ENCODE assay signal across 26 mouse cellular contexts in genomic region chr13:52989005-52989404, GRCm38 (mm10). TPM values are rescaled to one million over a fixed set of nuclear protein-coding genes. Genes with fewer than 3 reads are reported as not detected.
DNase-seq lines count a peak whose midpoint lies in the region; ATAC-seq and TF ChIP-seq lines count a peak whose summit lies in the region.
"Had no signal": no experiment of that assay in that cellular context is flagged by ENCODE, and none has a peak within 500 bp of the region (broad histone marks: within the 10 kb centered on the region; RNA-seq: fewer than 3 reads in every experiment).

No protein-coding gene starts in this region.

- 49% methylated on average over 16 of the region's 16 CpGs for whole genome bisulfite sequencing in liver, embryonic 11.5 days
- WGBS in bone marrow, adult 2 months: 4% methylated on average over 16 of the region's 16 CpGs
- WGBS in lung, postnatal 0 days: 66% methylated on average over 16 of the region's 16 CpGs

- 0 out of 2 replicates have a peak overlapping the region, but pooled peaks have one; percentile 9 for H3K4me2 ChIP-seq in liver, embryonic 11.5 days
- H3K4me2 ChIP-seq in lung, postnatal 0 days (replicated peaks; ENCODE audit: low read depth, low read length): no peak overlapping the region
- H3K4me2 ChIP-seq: forebrain, embryonic 13.5 days; heart, embryonic 12.5 days; hindbrain, embryonic 13.5 days; limb, embryonic 15.5 days; midbrain, embryonic 15.5 days had no signal

- H3K9me3 ChIP-seq in liver, embryonic 11.5 days (ENCODE audit: control insufficient read depth, low read length): no peaks in the 10 kb centered on the region
- no peaks in the 10 kb centered on the region for H3K9me3 ChIP-seq in lung, postnatal 0 days (ENCODE audit: low read length)
- H3K9me3 ChIP-seq: forebrain, embryonic 13.5 days; heart, embryonic 12.5 days; hindbrain, embryonic 13.5 days; limb, embryonic 15.5 days; midbrain, embryonic 15.5 days had no signal

- TF ChIP-seq EP300 in lung, postnatal 0 days (IDR thresholded peaks at IDR 0.05): no peak

- no peak overlapping the region for H3K4me3 ChIP-seq in liver, embryonic 11.5 days (ENCODE audit: low read depth, low read length)
- H3K4me3 ChIP-seq in bone marrow, adult 2 months (replicated peaks; ENCODE audit: control insufficient read depth, low read depth, low read length): peak overlapping the region; percentile 40
- H3K4me3 ChIP-seq in lung, postnatal 0 days (ENCODE audit: low read depth, low read length): no peak overlapping the region
- H3K4me3 ChIP-seq: forebrain, embryonic 13.5 days; gastrocnemius, adult 2 months; heart, embryonic 12.5 days; hindbrain, embryonic 13.5 days; limb, embryonic 15.5 days; midbrain, embryonic 15.5 days; myocyte had no signal

- no peak overlapping the region for H3K9ac ChIP-seq in liver, embryonic 11.5 days (ENCODE audit: low read depth, low read length)
- no peak overlapping the region for H3K9ac ChIP-seq in lung, postnatal 0 days (replicated peaks; ENCODE audit: low read depth)
- H3K9ac ChIP-seq: forebrain, embryonic 13.5 days; heart, embryonic 12.5 days; hindbrain, embryonic 13.5 days; limb, embryonic 15.5 days; midbrain, embryonic 15.5 days had no signal

- TF ChIP-seq CTCF in bone marrow, adult 2 months (IDR thresholded peaks at IDR 0.05; ENCODE audit: control insufficient read depth, insufficient read depth, low read length): no peak
- TF ChIP-seq CTCF in lung, postnatal 0 days (IDR thresholded peaks at IDR 0.05): no peak

- H3K27ac ChIP-seq in liver, embryonic 11.5 days (ENCODE audit: low read depth, low read length): no peak overlapping the region
- peak overlapping the region; percentile 43 for H3K27ac ChIP-seq in bone marrow, adult 2 months (ENCODE audit: control insufficient read depth, insufficient read depth, low read depth, low read length, poor library complexity)
- no peak overlapping the region for H3K27ac ChIP-seq in lung, postnatal 0 days (ENCODE audit: low read length)
- H3K27ac ChIP-seq: forebrain, embryonic 13.5 days; gastrocnemius, adult 2 months; hindbrain, embryonic 13.5 days; limb, embryonic 15.5 days; midbrain, embryonic 15.5 days had no signal

- TF ChIP-seq POLR2A in bone marrow, adult 2 months (IDR thresholded peaks at IDR 0.05; ENCODE audit: borderline replicate concordance, control insufficient read depth, low read depth, low read length): no peak

- DNase-seq in liver, embryonic 11.5 days (ENCODE audit: low spot score): no peak
- no peak for DNase-seq in liver
- DNase-seq in thymus, postnatal 4 days: peak; percentile 37
- no peak for DNase-seq in lung, postnatal 0 days (ENCODE audit: low spot score)
- DNase-seq in cerebellum, adult 8-10 months: no peak
- DNase-seq: adrenal gland, adult 2 months; cerebellum, adult 18-20 months; cerebellum, postnatal 36 days; gastrocnemius, adult 2 months; heart, postnatal 10 days; kidney, adult 2 months; kidney, postnatal 10 days; left cerebral cortex, postnatal 4 days; lung, adult 18-20 months; lung, postnatal 14 days; right cerebral cortex, adult 18-20 months; right cerebral cortex, postnatal 4 days had no signal

- no peaks in the 10 kb centered on the region for H3K36me3 ChIP-seq in liver, embryonic 11.5 days (ENCODE audit: control insufficient read depth, insufficient read depth, low read length)
- no peaks in the 10 kb centered on the region for H3K36me3 ChIP-seq in lung, postnatal 0 days (ENCODE audit: insufficient read depth, low read length)
- H3K36me3 ChIP-seq: heart, embryonic 12.5 days; hindbrain, embryonic 13.5 days; limb, embryonic 15.5 days; midbrain, embryonic 15.5 days had no signal

- H3K27me3 ChIP-seq in liver, embryonic 11.5 days (replicated peaks; ENCODE audit: control insufficient read depth, insufficient read depth, low read length): no peaks in the 10 kb centered on the region
- no peaks in the 10 kb centered on the region for H3K27me3 ChIP-seq in lung, postnatal 0 days (replicated peaks; ENCODE audit: insufficient read depth, low read length)
- H3K27me3 ChIP-seq: forebrain, embryonic 13.5 days; heart, embryonic 12.5 days; hindbrain, embryonic 13.5 days; limb, embryonic 15.5 days; midbrain, embryonic 15.5 days had no signal

- no peak for ATAC-seq in liver, embryonic 11.5 days (replicated peaks; ENCODE audit: low FRiP score)
- peak; percentile 49 for ATAC-seq in megakaryocyte progenitor cell, adult 5-6 weeks (replicated peaks; ENCODE audit: poor library complexity)
- ATAC-seq in lung, postnatal 0 days: no peak
- ATAC-seq: forebrain, embryonic 13.5 days; inflammation-experienced regulatory T-cells, adult 6 months; midbrain, embryonic 15.5 days had no signal

- peaks cover 3% of the 10 kb centered on the region; the same call in 1 of the 2 replicates for H3K4me1 ChIP-seq in liver, embryonic 11.5 days (replicated peaks; ENCODE audit: control insufficient read depth, insufficient read depth, low read length)
- H3K4me1 ChIP-seq in bone marrow, adult 2 months (ENCODE audit: control insufficient read depth, insufficient read depth, low read length): peaks cover 6% of the 10 kb centered on the region; the same call in 1 of the 2 replicates
- H3K4me1 ChIP-seq in lung, postnatal 0 days (ENCODE audit: insufficient read depth, low read depth, low read length): no peaks in the 10 kb centered on the region
- H3K4me1 ChIP-seq: forebrain, embryonic 13.5 days; hindbrain, embryonic 13.5 days; midbrain, embryonic 15.5 days had no signal

RNA-seq across cellular contexts. Expression of gene Nfil3, which starts 8.1 kb away (rescaled TPM):
- polyA plus RNA-seq in liver, embryonic 11.5 days (2014; fragmentation: Nextera tagmentation; extraction: Ambion mirVana): 8.5 and 9.8 TPM in 2 replicates
- 2.1 and 6.2 TPM in 2 replicates for polyA plus RNA-seq in bone marrow, adult 2 months (2011; ENCODE audit: insufficient read depth, insufficient read length, low replicate concordance, missing spikeins)
- 10.0 and 19.0 TPM in 2 replicates for total RNA-seq in megakaryocyte progenitor cell, adult 5-6 weeks (2015)
- total RNA-seq in megakaryocyte progenitor cell, adult 5-6 weeks (2017): 10.8 and 16.7 TPM in 2 replicates
- polyA plus RNA-seq in lung, postnatal 0 days (2015; fragmentation: Nextera tagmentation; extraction: Ambion mirVana): 18.6 and 18.7 TPM in 2 replicates

RNA-seq across cellular contexts. Expression of gene Auh, which starts 59.5 kb away (rescaled TPM):
- 35.4 and 36.4 TPM in 2 replicates for polyA plus RNA-seq in liver, embryonic 11.5 days (2014; fragmentation: Nextera tagmentation; extraction: Ambion mirVana)
- 23.3 and 30.1 TPM in 2 replicates for polyA plus RNA-seq in bone marrow, adult 2 months (2011; ENCODE audit: insufficient read depth, insufficient read length, low replicate concordance, missing spikeins)
- total RNA-seq in megakaryocyte progenitor cell, adult 5-6 weeks (2015): 34.3 and 35.9 TPM in 2 replicates
- total RNA-seq in megakaryocyte progenitor cell, adult 5-6 weeks (2017): 32.4 and 34.3 TPM in 2 replicates
- polyA plus RNA-seq in lung, postnatal 0 days (2015; fragmentation: Nextera tagmentation; extraction: Ambion mirVana): 43.3 and 45.1 TPM in 2 replicates
